Comparison of ENCODE assay signal across 1 mouse cellular context in the genomic region with DNA sequence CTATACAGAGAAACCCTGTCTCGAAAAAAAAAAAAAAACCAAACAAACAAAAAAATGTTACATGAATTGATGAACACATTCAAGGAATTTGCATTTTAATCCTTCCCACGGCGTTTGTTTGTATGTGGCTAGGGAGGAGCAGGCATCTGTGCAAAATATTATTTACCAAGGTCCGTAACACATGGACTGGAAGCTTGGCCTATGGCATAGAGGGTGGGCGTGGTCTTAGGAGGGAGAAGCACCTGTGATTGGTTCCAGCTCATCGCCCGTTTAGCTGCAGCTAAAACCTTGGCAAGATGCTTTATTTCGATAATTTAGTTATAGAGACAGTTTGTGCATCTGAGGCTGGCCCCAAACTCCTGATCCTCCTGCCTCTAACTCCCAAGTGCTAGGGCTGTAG.
TF ChIP-seq lines count a peak whose summit lies in the region.

No protein-coding gene starts in this region.

TF ChIP-seq in MEL, 35 proteins besides CTCF, POLR2A, EP300 and RAD21 (continued from another document):
- TF ChIP-seq SIN3A (IDR thresholded peaks at IDR 0.05; ENCODE audit: low read length) (peak; percentile 78), MAX (IDR thresholded peaks at IDR 0.05; ENCODE audit: low read length) (peak; percentile 76)
